Mouse (Mus musculus) thymus, postnatal 36 days (tissue): ENCODE measurements around the gene Fkbp11.

Source experiments
- DNase-seq, 2 experiments: peaks; one replicate each; pipeline ENCODE4 v3.0.0; 2022; ENCODE audit warnings: mixed read lengths in 2 of 2

Gene Fkbp11

GRCm38 (mm10) chr15:98738796-98739195, 10.8 kb upstream of the Fkbp11 start:
- DNase-seq, result no peak

GRCm38 (mm10) chr15:98737881-98738280, 9.9 kb upstream of the Fkbp11 start:
- peak in 1 of 2 experiments; percentile 21 for DNase-seq

- DNase-seq, result no peak
Observed at GRCm38 (mm10) chr15:98736521-98736920, 8.5 kb upstream of the Fkbp11 start.

- no peak for DNase-seq
Observed at GRCm38 (mm10) chr15:98733976-98734566, 6.1 kb upstream of the Fkbp11 start.

GRCm38 (mm10) chr15:98733370-98733769, 5.4 kb upstream of the Fkbp11 start:
- no peak for DNase-seq

- DNase-seq, result no peak
Observed at GRCm38 (mm10) chr15:98732006-98732531, 4.1 kb upstream of the Fkbp11 start.

- DNase-seq, result no peak
Observed at GRCm38 (mm10) chr15:98730790-98731189, 2.8 kb upstream of the Fkbp11 start.

- DNase-seq, result no peak
Observed at GRCm38 (mm10) chr15:98729791-98730545, 2.0 kb upstream of the Fkbp11 start.

GRCm38 (mm10) chr15:98728366-98728765, 368 bp upstream of the Fkbp11 start:
- no peak for DNase-seq

- DNase-seq, result no peak
Observed at GRCm38 (mm10) chr15:98726746-98727145, 1.3 kb downstream of the Fkbp11 start.

GRCm38 (mm10) chr15:98726079-98726478, 1.9 kb downstream of the Fkbp11 start:
- no peak for DNase-seq

GRCm38 (mm10) chr15:98724441-98724840, 3.6 kb downstream of the Fkbp11 start:
- DNase-seq, result no peak

- peak; percentile 25 to 43 for DNase-seq
Observed at GRCm38 (mm10) chr15:98722854-98723253, 5.1 kb downstream of the Fkbp11 start.

- DNase-seq, result no peak
Observed at GRCm38 (mm10) chr15:98722191-98722590, 5.8 kb downstream of the Fkbp11 start.

- DNase-seq, result no peak
Observed at GRCm38 (mm10) chr15:98717301-98717700, 10.7 kb downstream of the Fkbp11 start.

- no peak for DNase-seq
Observed at GRCm38 (mm10) chr15:98714230-98714652, 13.8 kb downstream of the Fkbp11 start.

GRCm38 (mm10) chr15:98710442-98710841, 17.6 kb downstream of the Fkbp11 start:
- DNase-seq, result peak; percentile 71 to 77

GRCm38 (mm10) chr15:98707766-98708372, 20.1 kb downstream of the Fkbp11 start, which contains the start of gene Ccdc65:
Gene Ccdc65 (plus strand): TSS chr15:98708207.
- peak; percentile 62 to 65 for DNase-seq

GRCm38 (mm10) chr15:98704312-98704711, 23.7 kb downstream of the Fkbp11 start:
- DNase-seq, result no peak

- peak; percentile 80 to 85 for DNase-seq
Observed at GRCm38 (mm10) chr15:98699190-98700105, 28.6 kb downstream of the Fkbp11 start.

- DNase-seq, result no peak
Observed at GRCm38 (mm10) chr15:98696216-98696615, 31.8 kb downstream of the Fkbp11 start.

GRCm38 (mm10) chr15:98695726-98696125, 32.3 kb downstream of the Fkbp11 start:
- no peak for DNase-seq
